ENCODE assay signal across 9 mouse cellular contexts in genomic region chr7:30347828-30348227, GRCm38 (mm10). TPM values are rescaled to one million over a fixed set of nuclear protein-coding genes. Genes with fewer than 3 reads are reported as not detected.
DNase-seq lines count a peak whose midpoint lies in the region; ATAC-seq and TF ChIP-seq lines count a peak whose summit lies in the region.
"Had no signal": no experiment of that assay in that cellular context is flagged by ENCODE, and none has a peak within 500 bp of the region (broad histone marks: within the 10 kb centered on the region; RNA-seq: fewer than 3 reads in every experiment).

No protein-coding gene starts in this region.

- no peak for TF ChIP-seq EP300 in heart, adult 2 months (IDR thresholded peaks at IDR 0.05; ENCODE audit: insufficient read depth, low read depth, low read length)

- no peaks in the 10 kb centered on the region for H3K79me2 ChIP-seq in heart, adult 2 months (replicated peaks; ENCODE audit: control insufficient read depth, insufficient read depth, low read length)

- no peaks in the 10 kb centered on the region for H3K9me3 ChIP-seq in forebrain, embryonic 11.5 days (ENCODE audit: control insufficient read depth, low read length)
- no peaks in the 10 kb centered on the region for H3K9me3 ChIP-seq in hindbrain, postnatal 0 days (ENCODE audit: low read length)
- no peaks in the 10 kb centered on the region for H3K9me3 ChIP-seq in midbrain, embryonic 10.5 days (replicated peaks)

- TF ChIP-seq POLR2A in heart, adult 2 months (IDR thresholded peaks at IDR 0.05; ENCODE audit: insufficient read depth, low read depth, low read length): no peak

- WGBS in heart, adult 2 months: 3% methylated on average over 30 of the region's 30 CpGs
- WGBS in forebrain, embryonic 11.5 days: 2% methylated on average over 30 of the region's 30 CpGs
- WGBS in hindbrain, postnatal 0 days: 1% methylated on average over 30 of the region's 30 CpGs
- WGBS in midbrain, embryonic 10.5 days: 2% methylated on average over 30 of the region's 30 CpGs

- H3K9ac ChIP-seq in heart, adult 2 months (ENCODE audit: low read depth, low read length): no peak overlapping the region
- no peak overlapping the region for H3K9ac ChIP-seq in forebrain, embryonic 11.5 days (ENCODE audit: low read length)
- H3K9ac ChIP-seq in hindbrain, postnatal 0 days (replicated peaks; ENCODE audit: low read length): no peak overlapping the region

- intact Hi-C loops in heart, adult 2 months (cut with DNase I): no loop called here
- intact Hi-C loops in heart, postnatal 25 days (cut with DNase I): no loop called here

- peak; percentile 42 to 52 for DNase-seq in heart, adult 2 months
- DNase-seq in heart, postnatal 25 days (ENCODE audit: low spot score): no peak
- peak; percentile 64 for DNase-seq in c-Kit-positive CD71-negative TER-119-negative erythroid progenitor cells, embryonic 14.5 days (ENCODE audit: low read depth)
- peak; percentile 89 for DNase-seq in forebrain, embryonic 11.5 days (ENCODE audit: low spot score)
- peak; percentile 89 for DNase-seq in hindbrain, postnatal 0 days (ENCODE audit: low spot score)
- peak; percentile 64 to 90 for DNase-seq in left cerebral cortex, adult 8-10 months (ENCODE audit: low spot score in 2 of 2)
- peak; percentile 68 for DNase-seq in midbrain, embryonic 10.5 days (ENCODE audit: low spot score)
- DNase-seq in spleen, adult 12 weeks (ENCODE audit: low spot score): peak; percentile 34

- H3K27me3 ChIP-seq in heart, adult 2 months (ENCODE audit: control insufficient read depth, insufficient read depth, low read length): no peaks in the 10 kb centered on the region
- H3K27me3 ChIP-seq in forebrain, embryonic 11.5 days (ENCODE audit: control insufficient read depth, insufficient read depth, low read length): peaks cover 8% of the 10 kb centered on the region
- peaks cover 3% of the 10 kb centered on the region; the same call in 1 of the 2 replicates for H3K27me3 ChIP-seq in hindbrain, postnatal 0 days (ENCODE audit: insufficient read depth, low read length)
- peaks cover 33% of the 10 kb centered on the region for H3K27me3 ChIP-seq in midbrain, embryonic 10.5 days (ENCODE audit: low read depth, poor library complexity, severe bottlenecking)

- no peak overlapping the region for H3K27ac ChIP-seq in heart, adult 2 months
- H3K27ac ChIP-seq in forebrain, embryonic 11.5 days (ENCODE audit: low read depth, low read length): no peak overlapping the region
- no peak overlapping the region for H3K27ac ChIP-seq in hindbrain, postnatal 0 days
- H3K27ac ChIP-seq in midbrain, embryonic 10.5 days (replicated peaks): no peak overlapping the region

- no peaks in the 10 kb centered on the region for H3K4me1 ChIP-seq in heart, adult 2 months (ENCODE audit: control insufficient read depth, insufficient read depth, low read length)
- H3K4me1 ChIP-seq in forebrain, embryonic 11.5 days (replicated peaks; ENCODE audit: control insufficient read depth, insufficient read depth, low read length): no peaks in the 10 kb centered on the region
- peaks cover 5% of the 10 kb centered on the region; the same call in 1 of the 2 replicates for H3K4me1 ChIP-seq in hindbrain, postnatal 0 days (ENCODE audit: insufficient read depth, low read length)
- peaks cover 5% of the 10 kb centered on the region for H3K4me1 ChIP-seq in midbrain, embryonic 10.5 days

- TF ChIP-seq CTCF in heart, adult 2 months (IDR thresholded peaks at IDR 0.05): peak; percentile 78
- peak; percentile 68 for TF ChIP-seq CTCF in hindbrain, postnatal 0 days (IDR thresholded peaks at IDR 0.05; ENCODE audit: low read depth)

- H3K4me2 ChIP-seq in forebrain, embryonic 11.5 days (ENCODE audit: low read depth, low read length, severe bottlenecking): 0 out of 2 replicates have a peak overlapping the region, but pooled peaks have one; percentile 27
- H3K4me2 ChIP-seq in hindbrain, postnatal 0 days (ENCODE audit: low read depth, low read length): peak overlapping the region; percentile 32

- H3K4me3 ChIP-seq in heart, adult 2 months: no peak overlapping the region
- no peak overlapping the region for H3K4me3 ChIP-seq in forebrain, embryonic 11.5 days (ENCODE audit: low read depth, low read length)
- 0 out of 2 replicates have a peak overlapping the region, but pooled peaks have one; percentile 10 for H3K4me3 ChIP-seq in hindbrain, postnatal 0 days (ENCODE audit: low read length)
- peak overlapping the region; percentile 18; the same call in 1 of the 2 replicates for H3K4me3 ChIP-seq in midbrain, embryonic 10.5 days
- H3K4me3 ChIP-seq: myocyte had no signal

- no peaks in the 10 kb centered on the region for H3K36me3 ChIP-seq in heart, adult 2 months (ENCODE audit: control insufficient read depth, insufficient read depth, low read length)
- no peaks in the 10 kb centered on the region for H3K36me3 ChIP-seq in forebrain, embryonic 11.5 days (ENCODE audit: control insufficient read depth, insufficient read depth, low read length)
- H3K36me3 ChIP-seq in hindbrain, postnatal 0 days (ENCODE audit: insufficient read depth, low read length): no peaks in the 10 kb centered on the region
- no peaks in the 10 kb centered on the region for H3K36me3 ChIP-seq in midbrain, embryonic 10.5 days

- no peak; the same call in 1 of the 2 replicates for ATAC-seq in forebrain, embryonic 11.5 days (replicated peaks; ENCODE audit: low FRiP score)
- peak; percentile 82 for ATAC-seq in hindbrain, postnatal 0 days

RNA-seq across cellular contexts. Expression of gene Lrfn3, which starts 14.7 kb away (rescaled TPM):
- 1 to 10 TPM; 1.1 to 1.3 TPM for total RNA-seq in heart, adult 2 months (2021)
- 1.4 and 1.9 TPM in 2 replicates for polyA plus RNA-seq in heart, adult 2 months (2012; rRNA removed)
- total RNA-seq in heart, postnatal 25 days (2021): 1 to 10 TPM in 1 of 2 experiments, under 1 TPM in 1; 0.95 to 1.3 TPM
- polyA plus RNA-seq in forebrain, embryonic 11.5 days (2014; fragmentation: Nextera tagmentation; extraction: Ambion mirVana): 7.2 TPM in 2 replicates
- total RNA-seq in hindbrain, postnatal 0 days (2014; rRNA removed): 45.9 and 47.4 TPM in 2 replicates
- 17.5 and 18.1 TPM in 2 replicates for polyA plus RNA-seq in hindbrain, postnatal 0 days (2015; fragmentation: Nextera tagmentation; extraction: Ambion mirVana)
- 10 to 100 TPM; 29.0 to 31.8 (median 31.0) TPM for total RNA-seq in left cerebral cortex, adult 8-10 months (2022)
- 5.4 and 6.2 TPM in 2 replicates for polyA plus RNA-seq in midbrain, embryonic 10.5 days (2016; fragmentation: Nextera tagmentation; extraction: Ambion mirVana)

RNA-seq across cellular contexts. Expression of gene Sdhaf1, which starts 24.1 kb away (rescaled TPM):
- total RNA-seq in heart, adult 2 months (2021): 10 to 100 TPM; 12.5 TPM
- polyA plus RNA-seq in heart, adult 2 months (2012; rRNA removed): 17.4 and 17.9 TPM in 2 replicates
- total RNA-seq in heart, postnatal 25 days (2021): 10 to 100 TPM; 12.1 to 12.3 TPM
- polyA plus RNA-seq in forebrain, embryonic 11.5 days (2014; fragmentation: Nextera tagmentation; extraction: Ambion mirVana): 21.8 and 23.5 TPM in 2 replicates
- 12.9 and 14.7 TPM in 2 replicates for total RNA-seq in hindbrain, postnatal 0 days (2014; rRNA removed)
- polyA plus RNA-seq in hindbrain, postnatal 0 days (2015; fragmentation: Nextera tagmentation; extraction: Ambion mirVana): 17.8 and 19.3 TPM in 2 replicates
- total RNA-seq in left cerebral cortex, adult 8-10 months (2022): 10 to 100 TPM in 1 of 4 experiments, 1 to 10 TPM in 3; 8.3 to 10.0 (median 9.0) TPM
- polyA plus RNA-seq in midbrain, embryonic 10.5 days (2016; fragmentation: Nextera tagmentation; extraction: Ambion mirVana): 19.3 and 22.5 TPM in 2 replicates

RNA-seq across cellular contexts. Expression of gene E130208F15Rik, which starts 26.3 kb away (rescaled TPM):
- under 1 TPM; 0.55 to 0.63 TPM for total RNA-seq in heart, adult 2 months (2021)
- polyA plus RNA-seq in heart, adult 2 months (2012; rRNA removed): 0.31 and 0.41 TPM in 2 replicates
- under 1 TPM; 0.45 to 0.99 TPM for total RNA-seq in heart, postnatal 25 days (2021)
- polyA plus RNA-seq in forebrain, embryonic 11.5 days (2014; fragmentation: Nextera tagmentation; extraction: Ambion mirVana): not detected in 2 replicates
- 1.8 TPM in 1 of 2 replicates, not detected in the other for total RNA-seq in hindbrain, postnatal 0 days (2014; rRNA removed)
- polyA plus RNA-seq in hindbrain, postnatal 0 days (2015; fragmentation: Nextera tagmentation; extraction: Ambion mirVana): 0.79 TPM in 1 of 2 replicates, not detected in the other
- under 1 TPM in 3 of 4 experiments, not detected in 1; 0.34 to 0.87 (median 0.48) TPM for total RNA-seq in left cerebral cortex, adult 8-10 months (2022)
- 2.6 and 4.6 TPM in 2 replicates for polyA plus RNA-seq in midbrain, embryonic 10.5 days (2016; fragmentation: Nextera tagmentation; extraction: Ambion mirVana)

RNA-seq across cellular contexts. Expression of gene Syne4, which starts 33.2 kb away (rescaled TPM):
- under 1 TPM; 0.26 to 0.50 TPM for total RNA-seq in heart, adult 2 months (2021)
- polyA plus RNA-seq in heart, adult 2 months (2012; rRNA removed): 5.3 and 5.6 TPM in 2 replicates
- total RNA-seq in heart, postnatal 25 days (2021): 1 to 10 TPM in 1 of 2 experiments, under 1 TPM in 1; 0.65 to 1.3 TPM
- 29.2 and 30.2 TPM in 2 replicates for polyA plus RNA-seq in forebrain, embryonic 11.5 days (2014; fragmentation: Nextera tagmentation; extraction: Ambion mirVana)
- 13.2 and 16.5 TPM in 2 replicates for total RNA-seq in hindbrain, postnatal 0 days (2014; rRNA removed)
- 11.4 and 12.6 TPM in 2 replicates for polyA plus RNA-seq in hindbrain, postnatal 0 days (2015; fragmentation: Nextera tagmentation; extraction: Ambion mirVana)
- 10 to 100 TPM in 1 of 4 experiments, 1 to 10 TPM in 3; 7.4 to 10.5 (median 8.8) TPM for total RNA-seq in left cerebral cortex, adult 8-10 months (2022)
- 13.7 and 14.8 TPM in 2 replicates for polyA plus RNA-seq in midbrain, embryonic 10.5 days (2016; fragmentation: Nextera tagmentation; extraction: Ambion mirVana)

RNA-seq across cellular contexts. Expression of gene Alkbh6, which starts 39.3 kb away (rescaled TPM):
- total RNA-seq in heart, adult 2 months (2021): 10 to 100 TPM; 24.0 to 29.5 TPM
- 59.6 and 61.7 TPM in 2 replicates for polyA plus RNA-seq in heart, adult 2 months (2012; rRNA removed)
- 10 to 100 TPM; 23.1 to 24.6 TPM for total RNA-seq in heart, postnatal 25 days (2021)
- 71.3 and 83.8 TPM in 2 replicates for polyA plus RNA-seq in forebrain, embryonic 11.5 days (2014; fragmentation: Nextera tagmentation; extraction: Ambion mirVana)
- 75.4 and 116 TPM in 2 replicates for total RNA-seq in hindbrain, postnatal 0 days (2014; rRNA removed)
- polyA plus RNA-seq in hindbrain, postnatal 0 days (2015; fragmentation: Nextera tagmentation; extraction: Ambion mirVana): 129 and 131 TPM in 2 replicates
- 10 to 100 TPM; 60.6 to 74.5 (median 62.8) TPM for total RNA-seq in left cerebral cortex, adult 8-10 months (2022)
- polyA plus RNA-seq in midbrain, embryonic 10.5 days (2016; fragmentation: Nextera tagmentation; extraction: Ambion mirVana): 95.4 and 96.9 TPM in 2 replicates

Comparison
In these comparisons a context has a peak if more than half of its experiments do, and no peak if none do; other contexts are left out.
1. H3K4me3 ChIP-seq: peak in hindbrain, postnatal 0 days (single experiment) and midbrain, embryonic 10.5 days (single experiment); none in heart, adult 2 months (single experiment) and forebrain, embryonic 11.5 days (single experiment).
2. RNA of gene Lrfn3, which starts 14.7 kb away (total RNA-seq): 45.9 to 47.4 TPM in hindbrain, postnatal 0 days and 29.0 to 31.8 TPM in left cerebral cortex, adult 8-10 months; 0.95 to 1.3 TPM in heart, postnatal 25 days and 1.1 to 1.3 TPM in heart, adult 2 months; every median in the first group is over 10 times any median in the second.